ENCODE assay signal across 10 mouse cellular contexts in the genomic region with DNA sequence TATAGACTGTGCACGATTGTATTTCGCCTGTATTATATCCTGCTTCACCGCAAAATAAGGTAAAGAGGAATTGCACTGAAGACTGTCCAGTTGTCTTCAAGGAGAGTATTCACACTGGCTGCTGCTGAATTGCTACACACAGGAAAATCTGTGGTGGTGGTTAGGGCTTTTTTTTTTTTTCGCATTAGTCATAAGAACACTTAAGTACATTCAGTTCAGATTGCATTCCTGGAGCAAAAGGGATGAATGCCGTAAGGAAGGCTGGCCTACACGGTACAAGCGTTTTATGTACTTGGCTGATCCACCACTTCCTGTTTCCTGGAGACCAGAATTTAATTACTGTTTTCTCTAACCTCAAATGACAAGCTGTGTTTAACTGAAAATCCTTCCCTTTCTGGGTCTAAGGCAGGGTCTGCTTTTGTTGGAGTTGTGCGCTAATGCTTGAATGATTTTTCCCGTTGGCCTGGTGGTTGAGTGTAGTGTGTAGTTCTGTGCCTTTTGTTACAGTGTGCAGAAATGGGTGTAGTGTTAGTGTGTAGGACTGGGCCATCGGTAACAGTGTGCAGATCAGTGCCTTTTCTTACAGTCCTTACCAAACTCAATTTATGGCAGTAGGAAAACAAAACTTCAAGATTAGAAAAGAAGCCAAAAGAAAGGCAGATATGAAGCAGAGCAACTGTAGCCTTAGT.
DNase-seq lines count a peak whose midpoint lies in the region; ATAC-seq and TF ChIP-seq lines count a peak whose summit lies in the region.
"Had no signal": no experiment of that assay in that cellular context is flagged by ENCODE, and none has a peak within 500 bp of the region (broad histone marks: within the 10 kb centered on the region; RNA-seq: fewer than 3 reads in every experiment).

No protein-coding gene starts in this region.

- no peak for TF ChIP-seq POLR2A in kidney, adult 2 months (IDR thresholded peaks at IDR 0.05; ENCODE audit: low read depth, low read length)
- no peak for TF ChIP-seq POLR2A in limb, embryonic 14.5 days (IDR thresholded peaks at IDR 0.05; ENCODE audit: borderline replicate concordance, extremely low read depth, insufficient read depth, insufficient read length)

- no peaks in the 10 kb centered on the region for H3K4me1 ChIP-seq in lung, embryonic 14.5 days (ENCODE audit: insufficient read depth)
- H3K4me1 ChIP-seq in embryonic facial prominence, embryonic 12.5 days = no peaks in the 10 kb centered on the region
- peaks cover 3% of the 10 kb centered on the region; the same call in 1 of the 2 replicates for H3K4me1 ChIP-seq in kidney, adult 2 months (ENCODE audit: control insufficient read depth, insufficient read depth, low read length)
- peaks cover 3% of the 10 kb centered on the region; the same call in 1 of the 2 replicates for H3K4me1 ChIP-seq in limb, embryonic 14.5 days (ENCODE audit: control insufficient read depth, insufficient read depth, low read length)

- H3K36me3 ChIP-seq in lung, embryonic 14.5 days (ENCODE audit: insufficient read depth) = no peaks in the 10 kb centered on the region
- H3K36me3 ChIP-seq in embryonic facial prominence, embryonic 12.5 days = no peaks in the 10 kb centered on the region
- H3K36me3 ChIP-seq in kidney, adult 2 months (ENCODE audit: control insufficient read depth, insufficient read depth, low read length) = no peaks in the 10 kb centered on the region
- no peaks in the 10 kb centered on the region for H3K36me3 ChIP-seq in limb, embryonic 14.5 days (ENCODE audit: control insufficient read depth, insufficient read depth, low read length)

- no peaks in the 10 kb centered on the region for H3K9me3 ChIP-seq in lung, embryonic 14.5 days (ENCODE audit: low read depth, low read length)
- no peaks in the 10 kb centered on the region for H3K9me3 ChIP-seq in embryonic facial prominence, embryonic 12.5 days
- no peaks in the 10 kb centered on the region for H3K9me3 ChIP-seq in limb, embryonic 14.5 days (ENCODE audit: control insufficient read depth, low read length)

- DNase-seq in lung, embryonic 14.5 days = peak; percentile 27
- no peak for DNase-seq in lung, postnatal 4 days
- DNase-seq in kidney, adult 2 months = peak; percentile 69
- peak; percentile 73 for DNase-seq in limb, embryonic 14.5 days (ENCODE audit: low spot score)
- DNase-seq in adrenal gland, postnatal 36 days = no peak
- no peak for DNase-seq in spleen, adult 12 weeks (ENCODE audit: low spot score)
- no peak for DNase-seq in cerebellum, adult 9-11 months
- DNase-seq: gastrocnemius, postnatal 14 days had no signal

- H3K4me2 ChIP-seq in lung, embryonic 14.5 days = no peak overlapping the region
- H3K4me2 ChIP-seq in embryonic facial prominence, embryonic 12.5 days (replicated peaks) = no peak overlapping the region
- no peak overlapping the region for H3K4me2 ChIP-seq in limb, embryonic 14.5 days (replicated peaks; ENCODE audit: low read depth, low read length, severe bottlenecking)

- TF ChIP-seq CTCF in lung, embryonic 14.5 days (IDR thresholded peaks at IDR 0.05; ENCODE audit: low read depth) = no peak
- no peak for TF ChIP-seq CTCF in kidney, adult 2 months (conservative IDR thresholded peaks at IDR 0.05; ENCODE audit: insufficient read depth, insufficient read length, low read depth, low read length)

- no peaks in the 10 kb centered on the region for H3K27me3 ChIP-seq in lung, embryonic 14.5 days (ENCODE audit: insufficient read depth, low read length)
- H3K27me3 ChIP-seq in embryonic facial prominence, embryonic 12.5 days = no peaks in the 10 kb centered on the region
- H3K27me3 ChIP-seq in kidney, adult 2 months (replicated peaks; ENCODE audit: control insufficient read depth, insufficient read depth, low read length) = no peaks in the 10 kb centered on the region
- H3K27me3 ChIP-seq in limb, embryonic 14.5 days (ENCODE audit: control insufficient read depth, insufficient read depth, low read length) = no peaks in the 10 kb centered on the region

- 71% methylated on average over 10 of the region's 10 CpGs for WGBS in lung, embryonic 14.5 days
- 66% methylated on average over 10 of the region's 10 CpGs for WGBS in embryonic facial prominence, embryonic 12.5 days
- WGBS in kidney, adult 2 months = 49% methylated on average over 10 of the region's 10 CpGs
- WGBS in limb, embryonic 14.5 days = 45% methylated on average over 10 of the region's 10 CpGs

- H3K4me3 ChIP-seq in lung, embryonic 14.5 days (ENCODE audit: low read depth, low read length) = no peak overlapping the region
- no peak overlapping the region for H3K4me3 ChIP-seq in embryonic facial prominence, embryonic 12.5 days
- H3K4me3 ChIP-seq in kidney, adult 2 months (ENCODE audit: insufficient read depth, low read depth, low read length) = no peak overlapping the region
- no peak overlapping the region for H3K4me3 ChIP-seq in limb, embryonic 14.5 days (replicated peaks; ENCODE audit: low read length)

- no peak overlapping the region for H3K27ac ChIP-seq in lung, embryonic 14.5 days (ENCODE audit: low read depth)
- H3K27ac ChIP-seq in embryonic facial prominence, embryonic 12.5 days = 0 out of 2 replicates have a peak overlapping the region, but pooled peaks have one; percentile 23
- H3K27ac ChIP-seq in kidney, adult 2 months (ENCODE audit: insufficient read depth, low read depth, low read length) = peak overlapping the region; percentile 91
- peak overlapping the region; percentile 35; the same call in 1 of the 2 replicates for H3K27ac ChIP-seq in limb, embryonic 14.5 days (replicated peaks; ENCODE audit: low read depth, low read length)

- no peak overlapping the region for H3K9ac ChIP-seq in lung, embryonic 14.5 days
- no peak overlapping the region for H3K9ac ChIP-seq in embryonic facial prominence, embryonic 12.5 days
- no peak overlapping the region for H3K9ac ChIP-seq in limb, embryonic 14.5 days (ENCODE audit: low read depth, low read length, severe bottlenecking)

- no peak for ATAC-seq in lung, embryonic 14.5 days (ENCODE audit: insufficient read depth)
- 0 out of 2 replicates have a peak, but pooled peaks have one; percentile 47 for ATAC-seq in embryonic facial prominence, embryonic 12.5 days (ENCODE audit: insufficient number of reproducible peaks, insufficient read depth, low FRiP score, low TSS enrichment)
- peak; percentile 84 for ATAC-seq in limb, embryonic 14.5 days (ENCODE audit: low FRiP score, low read depth)
- ATAC-seq: intestine, postnatal 0 days had no signal

Comparison
In these comparisons a context has a peak if more than half of its experiments do, and no peak if none do; other contexts are left out.
1. DNase-seq: peak in lung, embryonic 14.5 days (single experiment), kidney, adult 2 months (single experiment) and limb, embryonic 14.5 days (single experiment); none in lung, postnatal 4 days (0 of 2), adrenal gland, postnatal 36 days (0 of 2), spleen, adult 12 weeks (single experiment) and cerebellum, adult 9-11 months (single experiment).